Mouse (Mus musculus) telencephalon, adult 2 months (tissue): ENCODE measurements around the gene Sirt7.
"Not testable (repeated sequence)": the region's sequence is repeated elsewhere in the genome, so short reads cannot be mapped to it uniquely, and the experiment has no call there.

Source experiments
- DNase-seq: peaks from one replicate; pipeline ENCODE4 v3.0.0-alpha.2; 2011; ENCODE audit warnings: low read depth, low spot score

The Sirt7 gene

GRCm38 (mm10) chr11:120588531-120588930, 36.5 kb downstream of the Sirt7 start:
- no peak for DNase-seq

- no peak for DNase-seq
Measured at GRCm38 (mm10) chr11:120583937-120584336, 41.1 kb downstream of the Sirt7 start.

- DNase-seq, result not testable (repeated sequence)
Measured at GRCm38 (mm10) chr11:120582982-120583293, 42.1 kb downstream of the Sirt7 start.

- DNase-seq, result no peak
Measured at GRCm38 (mm10) chr11:120582268-120582981, 42.6 kb downstream of the Sirt7 start.

- peak; percentile 73 for DNase-seq
Measured at GRCm38 (mm10) chr11:120581490-120582267, 43.4 kb downstream of the Sirt7 start, which contains the start of gene Arhgdia. Gene Arhgdia (minus strand): TSS chr11:120581624.

- DNase-seq, result no peak
Measured at GRCm38 (mm10) chr11:120580871-120581331, 44.1 kb downstream of the Sirt7 start.

GRCm38 (mm10) chr11:120580190-120580589, 44.9 kb downstream of the Sirt7 start:
- DNase-seq, result no peak

GRCm38 (mm10) chr11:120579316-120580107, 45.5 kb downstream of the Sirt7 start:
- no peak for DNase-seq

GRCm38 (mm10) chr11:120578694-120579243, 46.3 kb downstream of the Sirt7 start:
- DNase-seq, result no peak

GRCm38 (mm10) chr11:120578024-120578693, 46.9 kb downstream of the Sirt7 start:
- DNase-seq, result no peak

- no peak for DNase-seq
Measured at GRCm38 (mm10) chr11:120577211-120578023, 47.6 kb downstream of the Sirt7 start.

GRCm38 (mm10) chr11:120576365-120576981, 48.6 kb downstream of the Sirt7 start:
- no peak for DNase-seq

- DNase-seq, result no peak
Measured at GRCm38 (mm10) chr11:120575940-120576339, 49.1 kb downstream of the Sirt7 start.

GRCm38 (mm10) chr11:120575046-120575445, 50.0 kb downstream of the Sirt7 start:
- no peak for DNase-seq

GRCm38 (mm10) chr11:120574278-120574600, 50.8 kb downstream of the Sirt7 start:
- no peak for DNase-seq

GRCm38 (mm10) chr11:120573585-120574277, 51.3 kb downstream of the Sirt7 start:
- no peak for DNase-seq

- peak; percentile 99 for DNase-seq
Measured at GRCm38 (mm10) chr11:120572752-120573584, 52.1 kb downstream of the Sirt7 start, which contains the start of gene P4hb. Gene P4hb (minus strand): TSS chr11:120573253.

GRCm38 (mm10) chr11:120572417-120572751, 52.7 kb downstream of the Sirt7 start:
- DNase-seq, result no peak
